Mouse (Mus musculus): ENCODE results near the gene Zdhhc6.

The Zdhhc6 gene

DNA sequence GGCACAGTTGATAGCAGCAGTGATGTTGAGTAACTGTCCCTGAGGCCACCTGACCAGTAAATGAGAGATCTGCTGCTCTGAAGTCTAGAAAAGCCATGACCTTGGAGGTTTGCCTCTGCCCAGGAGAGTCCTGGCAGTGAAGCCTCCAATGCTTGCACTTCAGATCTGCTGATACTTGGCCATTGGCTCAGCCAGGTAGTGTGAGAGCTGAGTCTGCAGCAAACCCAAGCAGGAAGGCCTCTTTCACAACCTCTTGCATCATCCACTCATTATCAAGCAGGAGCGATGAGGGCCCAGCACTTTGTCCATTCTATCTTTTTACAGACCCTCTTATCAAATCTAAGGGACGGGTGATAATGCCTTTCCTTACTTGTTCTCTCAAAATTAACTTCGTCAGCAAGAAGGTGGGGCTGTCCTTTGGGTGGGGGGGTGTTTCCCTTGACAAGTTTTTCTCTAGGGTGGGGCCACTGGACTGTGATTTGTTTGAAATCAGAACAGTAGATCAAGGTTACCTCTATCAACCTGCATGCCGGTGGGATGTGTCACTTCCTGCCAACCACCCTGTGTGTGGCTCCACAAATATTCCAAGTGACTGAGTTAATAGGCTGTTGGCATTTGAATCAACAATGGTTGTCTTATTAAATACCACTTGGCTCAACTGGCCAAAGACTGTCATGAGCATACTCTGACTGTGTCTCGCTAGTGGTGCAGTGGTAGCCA, 58.0 kb downstream of the Zdhhc6 start:
- no peak for DNase-seq (ENCODE audit: low spot score)

- no peak for DNase-seq (ENCODE audit: low spot score)
Observed at GRCm38 (mm10) chr19:55256156-55256555, 59.7 kb downstream of the Zdhhc6 start.

GRCm38 (mm10) chr19:55254513-55255016, 61.3 kb downstream of the Zdhhc6 start:
- peak; percentile 29 for DNase-seq (ENCODE audit: low spot score)

DNA sequence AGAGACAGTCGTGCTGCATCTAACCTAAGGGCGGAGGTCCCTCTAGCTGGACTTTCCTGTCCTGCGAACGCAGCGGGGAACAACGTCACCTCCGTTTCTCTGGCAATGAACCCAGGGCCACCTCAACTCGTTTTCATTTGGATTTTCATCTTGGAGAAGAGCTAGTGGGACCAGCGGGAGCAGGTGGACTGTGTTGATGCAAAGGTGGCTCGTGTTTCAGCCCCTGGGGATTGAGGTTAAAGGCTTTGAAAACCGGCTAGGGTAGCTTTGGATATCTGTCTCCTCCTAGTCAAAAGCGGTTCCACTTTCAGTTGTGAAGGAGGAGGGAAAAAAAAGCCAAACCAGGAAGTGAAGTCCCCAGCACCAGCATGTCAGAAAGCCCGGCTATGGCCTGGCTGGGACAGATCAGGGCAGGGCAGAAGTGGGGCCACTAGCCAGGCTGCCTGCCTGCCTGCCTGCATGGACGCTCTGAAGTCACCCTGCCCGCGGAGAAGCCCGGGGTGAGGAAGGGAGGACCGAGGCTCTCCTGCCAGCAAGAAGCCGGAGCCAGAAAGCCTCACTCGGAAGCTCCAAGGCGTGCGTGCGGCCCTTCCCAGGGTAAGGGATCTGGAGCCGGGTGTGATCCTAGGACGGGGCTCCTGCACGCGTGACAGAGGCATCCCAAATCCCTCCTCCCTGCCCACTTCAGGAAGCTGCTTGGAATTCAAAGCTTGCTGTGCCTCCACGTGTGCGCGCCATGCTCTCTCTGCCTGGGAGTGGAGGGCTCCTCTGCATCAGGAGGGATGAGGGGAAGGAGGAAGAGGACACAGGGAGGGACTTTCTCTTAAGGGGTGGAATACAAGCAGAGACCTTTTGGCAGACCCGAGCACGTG, 62.0 kb downstream of the Zdhhc6 start:
- DNase-seq (ENCODE audit: low spot score): peak; percentile 48

DNA sequence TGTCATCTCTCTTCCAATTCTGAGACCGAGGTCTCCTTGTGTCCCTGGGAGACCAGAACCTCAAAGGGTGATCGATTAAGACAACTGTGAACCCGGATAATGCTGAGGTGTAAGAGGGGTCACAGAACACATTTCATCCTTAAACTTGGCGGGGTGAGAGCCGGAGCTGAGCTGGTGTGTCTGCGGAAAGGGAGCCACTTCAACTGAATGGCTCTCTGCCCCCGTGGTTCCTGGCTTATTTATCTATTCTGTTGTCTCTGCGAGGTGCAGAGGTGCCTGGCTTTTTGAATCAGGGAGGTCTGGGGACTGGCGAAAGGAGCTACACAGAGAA, 62.6 kb downstream of the Zdhhc6 start:
- DNase-seq (ENCODE audit: low spot score): peak; percentile 16

- no peak for DNase-seq (ENCODE audit: low spot score)
Observed at GRCm38 (mm10) chr19:55251383-55252124, 64.3 kb downstream of the Zdhhc6 start, which contains the start of gene Acsl5. Acsl5 (plus strand) TSS chr19:55251938.

DNA sequence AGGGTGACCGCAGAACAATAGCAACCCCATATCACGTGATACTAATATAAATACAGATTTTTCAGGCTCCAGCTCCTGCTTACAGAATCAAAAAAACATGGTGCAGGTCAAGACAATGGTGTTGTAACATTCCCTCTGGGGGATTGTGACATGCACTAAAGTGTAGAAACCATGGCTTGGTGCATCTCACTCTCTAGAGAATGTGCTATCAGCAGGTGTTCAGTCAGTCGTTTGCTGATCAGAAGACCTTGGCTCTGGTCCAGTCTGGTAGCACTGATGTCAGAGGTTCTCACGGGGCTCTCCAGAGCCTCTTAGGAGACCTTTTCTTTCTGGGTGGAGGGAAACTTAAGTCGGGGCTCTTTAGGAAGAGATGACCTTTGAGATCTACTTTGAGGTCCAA, 65.4 kb downstream of the Zdhhc6 start:
- DNase-seq (ENCODE audit: low spot score): no peak

- DNase-seq (ENCODE audit: low spot score): no peak
Observed at GRCm38 (mm10) chr19:55247991-55248520, 67.8 kb downstream of the Zdhhc6 start.

DNA sequence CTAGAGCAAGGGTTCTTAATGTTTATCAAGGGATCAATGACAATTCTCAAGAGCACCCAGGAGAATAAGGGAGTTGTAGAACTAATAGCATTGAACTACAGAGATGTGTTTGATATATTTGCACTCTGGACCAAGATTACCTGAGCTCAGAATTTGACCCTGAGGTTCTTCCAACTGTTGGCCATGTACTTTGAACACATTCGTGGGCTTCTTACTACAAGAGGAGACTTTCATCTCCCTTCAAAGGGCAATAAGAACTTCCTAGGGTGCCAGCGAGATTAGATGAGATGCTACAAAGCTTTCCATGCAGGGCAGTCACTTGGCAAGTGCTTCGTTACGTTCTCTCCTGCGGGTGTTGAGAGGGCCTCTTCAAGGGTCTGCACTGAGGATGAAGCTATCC, 68.3 kb downstream of the Zdhhc6 start:
- no peak for DNase-seq (ENCODE audit: low spot score)

DNA sequence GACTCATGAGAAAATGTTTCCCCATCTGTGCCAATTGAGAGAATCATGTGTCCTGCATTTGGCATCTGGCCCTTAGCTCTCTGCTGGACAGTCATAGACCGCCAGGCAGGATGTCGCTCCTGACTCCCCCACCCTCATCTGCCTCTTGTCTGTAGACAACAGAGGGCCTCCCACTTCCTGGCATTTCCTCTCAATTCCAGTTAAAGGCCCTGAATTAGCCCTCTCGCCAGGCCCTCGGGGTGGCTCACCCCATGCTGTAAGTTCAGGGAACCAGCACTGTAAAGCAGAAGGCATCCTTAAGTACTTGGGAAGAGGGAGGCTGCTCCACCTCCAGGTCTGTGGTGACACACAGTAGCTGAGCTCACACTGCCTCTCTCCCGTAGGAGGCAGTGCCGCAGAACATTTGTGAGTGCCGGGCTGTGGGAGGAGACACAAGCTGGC, 71.0 kb downstream of the Zdhhc6 start:
- no peak for DNase-seq (ENCODE audit: low spot score)

DNA sequence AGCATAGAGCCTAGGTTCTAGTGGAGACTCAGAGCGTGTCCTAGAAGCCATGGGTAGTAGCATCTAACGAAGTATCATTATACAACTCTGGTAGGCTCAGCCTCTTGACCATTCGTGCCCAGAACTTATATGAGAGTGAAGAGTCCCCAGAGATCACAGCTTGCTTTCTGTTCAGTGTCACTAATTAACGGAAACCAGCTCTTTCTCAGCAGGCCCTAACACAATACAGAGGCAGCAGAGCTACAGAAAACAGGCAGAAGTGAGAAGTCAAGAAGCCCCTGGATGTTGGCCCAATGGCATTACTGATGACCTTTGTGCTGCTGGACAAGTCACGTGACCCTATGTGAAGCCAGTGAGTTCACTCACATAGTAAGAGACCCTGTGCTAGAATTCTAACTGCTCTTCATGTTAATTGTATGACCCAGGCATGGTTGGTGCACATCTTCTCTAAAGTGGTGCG, 74.6 kb downstream of the Zdhhc6 start, which contains the start of gene Gucy2g:
Gene Gucy2g (minus strand): TSS at position 51 of the 460 bp plus-strand sequence.
- DNase-seq (ENCODE audit: low spot score): no peak

- DNase-seq (ENCODE audit: low spot score): no peak
Observed at GRCm38 (mm10) chr19:55239766-55240426, 75.9 kb downstream of the Zdhhc6 start.

GRCm38 (mm10) chr19:55236564-55236963, 79.3 kb downstream of the Zdhhc6 start:
- DNase-seq (ENCODE audit: low spot score): no peak

- no peak for DNase-seq (ENCODE audit: low spot score)
Observed at GRCm38 (mm10) chr19:55236026-55236425, 79.8 kb downstream of the Zdhhc6 start.

DNA sequence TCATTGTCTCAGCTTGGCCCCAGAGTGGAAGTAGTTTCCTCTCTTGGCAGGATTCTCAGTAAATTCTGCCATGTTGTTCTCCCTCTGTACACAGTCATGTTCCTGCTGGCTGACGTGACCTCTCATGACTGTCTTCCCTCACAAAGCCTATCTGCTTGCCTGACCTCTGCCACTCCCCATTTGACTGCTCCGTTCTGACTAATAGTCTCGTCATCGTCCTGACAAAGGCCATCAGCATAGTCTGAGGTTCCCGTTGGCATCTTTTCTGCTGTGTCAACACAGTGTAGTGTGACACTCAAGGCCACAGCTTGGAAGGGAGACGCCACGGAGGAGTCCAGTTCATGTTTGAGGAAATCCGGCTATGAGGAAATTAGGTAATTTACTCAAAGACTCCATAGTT, 83.7 kb downstream of the Zdhhc6 start:
- no peak for DNase-seq (ENCODE audit: low spot score)

DNA sequence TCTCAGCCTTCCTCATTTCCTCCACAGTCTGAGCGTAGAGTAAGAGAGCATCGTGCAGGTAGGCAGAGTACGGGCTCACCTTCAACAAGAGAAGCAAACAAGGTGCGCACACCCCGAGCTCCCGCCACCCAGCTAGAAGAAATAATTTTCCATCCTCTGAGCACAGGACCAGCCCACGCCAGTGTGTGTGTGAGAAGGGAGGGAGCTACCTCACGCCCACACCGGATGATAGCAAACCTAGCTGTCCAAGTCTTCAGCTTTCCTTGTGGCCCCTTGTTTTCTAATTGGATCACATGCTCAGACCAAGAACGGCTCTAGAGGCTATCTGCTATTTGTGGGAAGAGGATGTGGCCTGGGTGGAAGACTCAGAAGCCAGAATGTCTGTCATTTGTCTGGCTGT, 84.8 kb downstream of the Zdhhc6 start:
- DNase-seq (ENCODE audit: low spot score): no peak

- no peak for DNase-seq (ENCODE audit: low spot score)
Observed at GRCm38 (mm10) chr19:55227135-55227534, 88.7 kb downstream of the Zdhhc6 start.

GRCm38 (mm10) chr19:55226621-55227020, 89.2 kb downstream of the Zdhhc6 start:
- no peak for DNase-seq (ENCODE audit: low spot score)

GRCm38 (mm10) chr19:55222268-55222667, 93.6 kb downstream of the Zdhhc6 start:
- no peak for DNase-seq (ENCODE audit: low spot score)
